Mouse (Mus musculus) thymus, postnatal 14 days (tissue): ENCODE measurements at regions not wholly inside any gene's neighbourhood (a gene's known extent, or its start where the extent isn't known, plus 50 kb on each side); places are given as distances from the start of the nearest gene placed in this dataset.

Experiments used
- DNase-seq: peaks from one replicate; pipeline ENCODE4 v3.0.0; 2021

DNA sequence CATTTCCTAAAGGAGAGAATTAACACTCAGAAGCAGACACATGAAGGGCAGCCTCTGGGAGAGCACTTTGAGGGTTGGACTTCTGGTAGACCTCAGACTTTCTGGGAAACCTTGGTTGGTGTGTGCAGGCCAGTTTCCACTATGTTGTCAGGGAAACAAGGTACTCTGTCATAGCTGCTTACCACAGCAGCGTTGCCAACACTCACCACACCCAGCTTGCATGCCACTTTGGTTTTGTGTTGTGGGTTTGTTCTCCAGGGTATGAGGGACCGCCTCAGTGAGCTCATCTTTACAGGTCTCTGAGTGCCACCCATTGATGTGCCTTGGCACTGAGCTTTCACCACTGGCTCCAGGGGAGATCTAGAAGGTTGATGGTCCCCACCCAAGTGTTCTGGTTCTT, 62.8 kb upstream of the Ywhaq start:
- peak; percentile 4 for DNase-seq

DNA sequence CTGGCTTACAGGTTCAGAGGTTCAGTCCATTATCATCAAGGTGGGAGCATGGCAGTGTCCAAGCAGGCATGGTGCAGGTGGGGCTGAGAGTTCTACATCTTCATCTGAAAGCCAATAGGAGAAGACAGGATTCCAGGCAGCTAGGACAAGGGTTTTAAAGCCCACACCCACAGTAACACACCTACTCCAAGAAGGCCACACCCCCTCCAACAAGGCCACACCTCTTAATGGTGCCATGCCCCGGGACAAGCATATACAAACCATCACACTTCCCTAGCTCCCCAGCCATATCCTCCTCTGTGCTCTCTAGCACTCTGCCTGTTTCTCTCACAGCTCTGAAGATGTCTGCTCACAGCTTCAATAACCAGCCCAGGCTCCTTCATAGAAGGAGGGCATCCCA, 61.8 kb upstream of the Ywhaq start:
- DNase-seq = no peak

DNA sequence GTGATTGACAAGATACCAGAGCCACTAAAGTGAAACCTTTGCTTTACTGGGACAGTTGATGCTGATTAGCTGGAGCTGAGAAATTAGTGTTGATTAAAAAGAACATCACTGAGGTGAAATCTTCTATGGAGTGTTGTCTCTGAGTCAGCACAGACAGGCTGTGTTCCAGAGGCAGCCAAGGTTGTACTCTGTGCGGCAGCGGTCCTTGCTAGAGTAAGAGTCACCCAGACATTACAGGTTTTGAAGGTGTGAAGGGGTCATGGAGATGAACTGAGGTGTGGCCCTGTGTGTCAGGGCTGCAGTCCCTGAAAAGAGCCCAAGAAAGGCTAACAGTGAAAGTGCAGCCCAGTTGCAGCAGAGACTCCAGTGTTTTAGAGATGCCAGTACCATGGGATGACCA, 59.1 kb upstream of the Ywhaq start:
- no peak for DNase-seq

DNA sequence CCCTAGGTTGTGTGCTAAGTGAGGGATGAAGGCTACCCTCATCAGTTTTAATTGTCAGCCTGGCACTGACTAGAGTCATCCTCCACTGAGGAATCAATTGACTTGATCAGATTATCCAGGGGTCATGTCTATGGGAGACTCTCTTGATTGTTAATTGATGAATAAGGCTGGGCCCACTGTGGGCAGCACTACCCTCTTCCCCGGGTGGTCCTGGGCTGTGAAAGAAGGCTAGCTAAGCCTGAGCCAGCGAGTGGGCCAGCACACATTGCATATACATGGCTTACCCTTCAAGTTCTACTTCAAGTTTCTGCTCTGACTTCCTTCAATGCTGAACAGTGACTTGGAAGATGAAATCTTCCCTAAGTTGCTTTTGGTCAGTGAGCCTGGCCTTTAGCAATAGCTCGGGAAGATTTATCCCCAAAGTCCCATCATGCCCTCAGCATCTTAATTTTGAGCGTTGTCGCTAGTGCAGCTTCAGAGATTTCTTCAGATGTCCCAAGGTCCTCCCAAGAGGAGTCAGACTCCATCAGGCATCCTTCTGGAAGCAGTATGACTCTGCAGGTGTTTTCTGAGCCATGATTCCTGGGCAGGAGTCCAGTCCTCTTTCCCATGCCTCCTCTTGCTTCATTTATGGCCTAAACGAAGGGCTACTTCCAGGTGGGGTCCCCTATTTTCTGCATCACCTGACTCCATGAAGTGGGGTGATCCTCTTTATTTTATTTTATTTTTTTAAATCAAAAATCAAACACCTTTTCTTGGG, 55.7 kb upstream of the Ywhaq start:
- no peak for DNase-seq

DNA sequence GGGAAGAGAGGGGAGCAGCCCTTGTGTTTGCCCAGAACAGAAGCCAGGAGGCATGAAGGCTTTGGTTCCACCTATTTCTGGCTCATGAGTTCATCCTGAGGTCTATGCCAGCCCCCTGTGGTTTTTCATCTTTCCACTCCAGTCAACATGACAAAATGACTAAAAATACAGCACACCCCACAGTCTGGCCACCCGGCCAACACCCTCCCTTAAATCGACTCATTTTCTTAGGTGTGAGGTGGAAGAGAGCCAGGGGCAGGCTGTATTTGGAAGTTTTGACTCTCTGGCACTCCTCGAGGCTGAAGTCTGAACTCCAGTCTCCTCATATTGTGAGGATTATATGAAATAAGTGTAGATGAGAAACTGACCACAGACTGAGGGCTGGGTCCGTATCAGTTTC, 55.0 kb upstream of the Ywhaq start:
- no peak for DNase-seq

DNA sequence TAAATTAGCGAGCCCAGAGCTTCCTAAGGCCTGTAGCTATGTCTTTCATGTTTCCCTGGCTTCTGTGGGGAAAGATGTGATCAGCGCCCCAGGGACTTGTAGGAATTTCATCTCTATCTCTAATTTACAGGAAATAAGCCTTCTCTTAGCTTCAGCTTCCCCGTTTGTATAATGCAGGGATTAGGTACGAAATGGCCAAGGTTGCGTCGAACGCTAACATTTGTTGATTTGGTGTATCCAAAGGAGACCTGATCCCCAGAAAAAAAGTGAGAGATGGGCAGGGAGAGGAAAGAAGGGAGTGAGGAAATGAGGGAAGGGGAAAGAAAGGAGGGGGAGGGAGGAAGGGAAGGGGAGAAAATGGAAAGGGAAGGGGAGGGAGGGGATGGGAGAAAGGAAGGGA, 54.5 kb upstream of the Ywhaq start:
- no peak for DNase-seq

DNA sequence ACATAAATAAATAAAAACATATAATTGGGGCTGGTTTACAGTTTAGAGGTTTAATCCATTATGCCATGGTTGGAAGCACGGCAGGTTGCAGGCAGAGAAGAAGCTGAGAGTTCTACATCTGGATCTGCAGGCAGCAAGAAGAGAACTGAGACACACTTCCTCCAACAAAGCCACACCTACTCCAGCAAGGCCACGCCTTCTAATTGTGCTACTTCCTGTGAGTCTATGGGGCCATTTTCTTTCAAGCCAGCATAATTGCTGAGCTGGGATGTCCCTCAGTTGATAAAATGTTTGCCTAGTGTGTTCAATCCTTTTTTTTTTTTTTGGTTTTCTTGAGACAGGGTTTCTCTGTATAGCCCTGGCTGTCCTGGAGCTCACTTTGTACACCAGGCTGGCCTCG, 52.8 kb upstream of the Ywhaq start:
- DNase-seq = no peak
